Mouse (Mus musculus) lung, embryonic 16.5 days (tissue): Measurements from ENCODE around the gene Pkmyt1. TPM values are rescaled to one million over a fixed set of nuclear protein-coding genes. Genes with fewer than 3 reads are reported as not detected.
A peak's percentile ranks its signal among the peaks of the same experiment; 100 is the strongest.

Experiments used
- ATAC-seq: fragments of 200-750 bp; cut with Nextera tagmentation; 2 replicates; pipeline ENCODE4 v1.8.0; 2017; ENCODE audit warnings: low read depth, mild to moderate bottlenecking, moderate library complexity
- H3K27ac ChIP-seq: fragments of 300-500 bp; sonication (generic); 2 replicates; pipeline ENCODE4 v1.5.1; 2014; ENCODE audit warnings: mild to moderate bottlenecking, control low read depth, low read length
- H3K27me3 ChIP-seq: fragments of 300-500 bp; sonication (generic); 2 replicates; pipeline ENCODE4 v1.6.1; 2014; ENCODE audit warnings: low read depth, low read length, mixed read lengths; ENCODE audit not compliant: control insufficient read depth, insufficient read depth
- H3K36me3 ChIP-seq: fragments of 300-500 bp; sonication (generic); 2 replicates; pipeline ENCODE4 v1.6.1; 2014; ENCODE audit warnings: low read length; ENCODE audit not compliant: control insufficient read depth, insufficient read depth
- H3K4me1 ChIP-seq: fragments of 300-500 bp; sonication (generic); replicated peaks from 2 replicates; pipeline ENCODE4 v1.6.1; 2014; ENCODE audit warnings: low read length, mixed read lengths; ENCODE audit not compliant: control insufficient read depth, insufficient read depth
- H3K4me2 ChIP-seq: fragments of 300-500 bp; sonication (generic); 2 replicates; pipeline ENCODE4 v1.6.1; 2014; ENCODE audit warnings: low read depth, low read length, control low read depth
- H3K4me3 ChIP-seq: fragments of 300-500 bp; sonication (generic); 2 replicates; pipeline ENCODE4 v1.5.1; 2014; ENCODE audit warnings: mild to moderate bottlenecking, low read length, control low read depth
- H3K9ac ChIP-seq: fragments of 300-500 bp; sonication (generic); 2 replicates; pipeline ENCODE4 v1.6.1; 2014; ENCODE audit warnings: low read length, control low read depth
- H3K9me3 ChIP-seq: fragments of 300-500 bp; sonication (generic); 2 replicates; pipeline ENCODE4 v1.6.1; 2016; ENCODE audit warnings: low read length; ENCODE audit not compliant: control insufficient read depth
- WGBS: fragments of 180-500 bp; shearing (Covaris S2); extraction: QIAGEN DNeasy Blood & Tissue Kit; methylation state at CpG from one replicate; pipeline ENCODE4 v1.1.7; 2014; 5-methylcytosine and 5-hydroxymethylcytosine counted together
- polyA plus RNA-seq: library from polyadenylated mRNA; unstranded; fragments of >200 nt; fragmentation: Nextera tagmentation; extraction: Ambion mirVana; gene quantifications from 2 replicates; pipeline ENCODE4 v1.2.1, GENCODE M21; 2015

Gene Pkmyt1
- polyA plus RNA-seq, 1 experiment from 2014 or later: 58.8 TPM

- H3K4me3 ChIP-seq: no peak overlapping the region
- 73% methylated on average over 7 of the region's 7 CpGs for WGBS
- peaks cover 4% of the 10 kb centered on the region for H3K27me3 ChIP-seq
- H3K9me3 ChIP-seq: no peaks in the 10 kb centered on the region
- H3K4me2 ChIP-seq: no peak overlapping the region
- peak; percentile 52; the same call in 1 of the 2 replicates for ATAC-seq
- no peak overlapping the region for H3K9ac ChIP-seq
- no peaks in the 10 kb centered on the region for H3K4me1 ChIP-seq
- no peaks in the 10 kb centered on the region for H3K36me3 ChIP-seq
- no peak overlapping the region for H3K27ac ChIP-seq
Observed at GRCm38 (mm10) chr17:23705525-23706104, 20.5 kb upstream of the Pkmyt1 start.

- Histone ChIP-seq H3K9me3 (no peaks in the 10 kb centered on the region), H3K4me1 (no peaks in the 10 kb centered on the region), H3K9ac (no peak overlapping the region), H3K36me3 (no peaks in the 10 kb centered on the region), H3K27ac (no peak overlapping the region), H3K4me2 (no peak overlapping the region), H3K4me3 (no peak overlapping the region), H3K27me3 (no peaks in the 10 kb centered on the region; the same call in 1 of the 2 replicates)
- ATAC-seq: peak; percentile 64; the same call in 1 of the 2 replicates
- WGBS: 1% methylated on average over 3 of the region's 3 CpGs
Observed at GRCm38 (mm10) chr17:23706212-23706611, 19.9 kb upstream of the Pkmyt1 start.

- no peaks in the 10 kb centered on the region for H3K9me3 ChIP-seq
- 45% methylated on average over 2 of the region's 2 CpGs for WGBS
- H3K27ac ChIP-seq: no peak overlapping the region
- H3K27me3 ChIP-seq: no peaks in the 10 kb centered on the region
- H3K9ac ChIP-seq: no peak overlapping the region
- no peaks in the 10 kb centered on the region for H3K36me3 ChIP-seq
- no peak overlapping the region for H3K4me3 ChIP-seq
- H3K4me2 ChIP-seq: no peak overlapping the region
- ATAC-seq: 0 out of 2 replicates have a peak, but pooled peaks have one; percentile 21
- H3K4me1 ChIP-seq: no peaks in the 10 kb centered on the region
Observed at GRCm38 (mm10) chr17:23717003-23717402, 9.1 kb upstream of the Pkmyt1 start.

GRCm38 (mm10) chr17:23719455-23719854, 6.7 kb upstream of the Pkmyt1 start:
- no peak overlapping the region for H3K9ac ChIP-seq
- H3K36me3 ChIP-seq: no peaks in the 10 kb centered on the region
- H3K4me2 ChIP-seq: no peak overlapping the region
- WGBS: 21% methylated on average over 1 of the region's 1 CpGs
- no peaks in the 10 kb centered on the region for H3K9me3 ChIP-seq
- no peak for ATAC-seq
- no peaks in the 10 kb centered on the region for H3K27me3 ChIP-seq
- no peak overlapping the region for H3K4me3 ChIP-seq
- no peaks in the 10 kb centered on the region for H3K4me1 ChIP-seq
- no peak overlapping the region for H3K27ac ChIP-seq

- Histone ChIP-seq H3K4me2 (no peak overlapping the region), H3K4me1 (peaks cover 5% of the 10 kb centered on the region; the same call in 1 of the 2 replicates), H3K9ac (no peak overlapping the region), H3K4me3 (no peak overlapping the region), H3K27ac (no peak overlapping the region), H3K9me3 (no peaks in the 10 kb centered on the region), H3K27me3 (no peaks in the 10 kb centered on the region), H3K36me3 (no peaks in the 10 kb centered on the region)
- WGBS: 86% methylated on average over 2 of the region's 2 CpGs
- ATAC-seq: no peak
Observed at GRCm38 (mm10) chr17:23721886-23722285, 4.2 kb upstream of the Pkmyt1 start.

- H3K4me1 ChIP-seq: peaks cover 12% of the 10 kb centered on the region; the same call in 1 of the 2 replicates
- H3K4me3 ChIP-seq: no peak within 1 kb of the TSS
- no peaks in the 10 kb centered on the region for H3K27me3 ChIP-seq
- H3K4me2 ChIP-seq: no peak within 1 kb of the TSS
- H3K9me3 ChIP-seq: no peaks in the 10 kb centered on the region
- H3K9ac ChIP-seq: no peak within 1 kb of the TSS
- no peak within 1 kb of the TSS for H3K27ac ChIP-seq
- ATAC-seq: no peak
- 51% methylated on average over 7 of the region's 7 CpGs for WGBS
- H3K36me3 ChIP-seq: no peaks in the 10 kb centered on the region
Observed at GRCm38 (mm10) chr17:23722376-23723125, 3.6 kb upstream of the Pkmyt1 start, which contains the start of gene 1520401A03Rik. Gene 1520401A03Rik (minus strand): TSS chr17:23722783.

GRCm38 (mm10) chr17:23725477-23725876, 659 bp upstream of the Pkmyt1 start:
- 50% methylated on average over 4 of the region's 4 CpGs for WGBS
- Histone ChIP-seq H3K4me3 (peak overlapping the region; percentile 79), H3K36me3 (no peaks in the 10 kb centered on the region), H3K4me1 (peaks cover 13% of the 10 kb centered on the region; the same call in 1 of the 2 replicates), H3K27ac (peak overlapping the region; percentile 93), H3K9me3 (no peaks in the 10 kb centered on the region), H3K27me3 (no peaks in the 10 kb centered on the region), H3K4me2 (peak overlapping the region; percentile 72), H3K9ac (peak overlapping the region; percentile 86)
- no peak for ATAC-seq

- H3K27me3 ChIP-seq: no peaks in the 10 kb centered on the region
- H3K9me3 ChIP-seq: no peaks in the 10 kb centered on the region
- peak overlapping the region; percentile 86 for H3K9ac ChIP-seq
- ATAC-seq: peak; percentile 95
- peak overlapping the region; percentile 79 for H3K4me3 ChIP-seq
- H3K27ac ChIP-seq: peak overlapping the region; percentile 93
- H3K4me1 ChIP-seq: peaks cover 13% of the 10 kb centered on the region; the same call in 1 of the 2 replicates
- H3K4me2 ChIP-seq: peak overlapping the region; percentile 72
- WGBS: under 1% methylated on average over 20 of the region's 20 CpGs
- H3K36me3 ChIP-seq: no peaks in the 10 kb centered on the region
Observed at GRCm38 (mm10) chr17:23726758-23727142, 614 bp downstream of the Pkmyt1 start.

- H3K4me2 ChIP-seq: no peak overlapping the region
- no peak for ATAC-seq
- H3K9ac ChIP-seq: no peak overlapping the region
- H3K27me3 ChIP-seq: no peaks in the 10 kb centered on the region
- no peaks in the 10 kb centered on the region; the same call in 1 of the 2 replicates for H3K36me3 ChIP-seq
- 56% methylated on average over 1 of the region's 1 CpGs for WGBS
- H3K27ac ChIP-seq: no peak overlapping the region
- peaks cover 16% of the 10 kb centered on the region for H3K4me1 ChIP-seq
- H3K4me3 ChIP-seq: no peak overlapping the region
- H3K9me3 ChIP-seq: no peaks in the 10 kb centered on the region
Observed at GRCm38 (mm10) chr17:23730441-23730840, 4.3 kb downstream of the Pkmyt1 start.
